Mouse (Mus musculus) right cerebral cortex, postnatal 36 days (tissue): Measurements from ENCODE around the gene Ifngr1.
"Not testable (repeated sequence)": the region's sequence is repeated elsewhere in the genome, so short reads cannot be mapped to it uniquely, and the experiment has no call there.

ENCODE experiments used
- DNase-seq, 2 experiments: peaks; one replicate each; pipeline ENCODE4 v3.0.0; 2022; ENCODE audit warnings: low spot score in 2 of 2, mixed read lengths in 1 of 2

Gene Ifngr1

GRCm38 (mm10) chr10:19587281-19587680 is 4.5 kb upstream of the Ifngr1 start:
- DNase-seq, result no peak

- DNase-seq, result no peak
Observed at GRCm38 (mm10) chr10:19589626-19590025, 2.1 kb upstream of the Ifngr1 start.

- DNase-seq, result no peak
Observed at GRCm38 (mm10) chr10:19591286-19591640, 486 bp upstream of the Ifngr1 start.

GRCm38 (mm10) chr10:19592556-19592955 is 807 bp downstream of the Ifngr1 start:
- no peak for DNase-seq

GRCm38 (mm10) chr10:19593296-19593695 is 1.5 kb downstream of the Ifngr1 start:
- DNase-seq, result no peak

- DNase-seq, result no peak
Observed at GRCm38 (mm10) chr10:19594201-19594905, 2.6 kb downstream of the Ifngr1 start.

GRCm38 (mm10) chr10:19596866-19597265 is 5.1 kb downstream of the Ifngr1 start:
- DNase-seq, result no peak

- no peak for DNase-seq
Observed at GRCm38 (mm10) chr10:19598091-19598490, 6.3 kb downstream of the Ifngr1 start.

GRCm38 (mm10) chr10:19599331-19600092 is 7.8 kb downstream of the Ifngr1 start:
- DNase-seq, result no peak

- no peak for DNase-seq
Observed at GRCm38 (mm10) chr10:19600093-19600420, 8.3 kb downstream of the Ifngr1 start.

- not testable (repeated sequence) for DNase-seq
Observed at GRCm38 (mm10) chr10:19601502-19601901, 9.8 kb downstream of the Ifngr1 start.

- DNase-seq, result no peak
Observed at GRCm38 (mm10) chr10:19603231-19603630, 11.5 kb downstream of the Ifngr1 start.

GRCm38 (mm10) chr10:19609125-19609524 is 17.4 kb downstream of the Ifngr1 start:
- no peak for DNase-seq

- DNase-seq, result no peak
Observed at GRCm38 (mm10) chr10:19611616-19612015, 19.9 kb downstream of the Ifngr1 start.

GRCm38 (mm10) chr10:19613111-19613753 is 21.5 kb downstream of the Ifngr1 start:
- DNase-seq, result no peak

GRCm38 (mm10) chr10:19619736-19620135 is 28.0 kb downstream of the Ifngr1 start:
- DNase-seq, result no peak

GRCm38 (mm10) chr10:19621408-19622048 is 29.8 kb downstream of the Ifngr1 start, which contains the start of gene Il22ra2:
Il22ra2 (plus strand) TSS chr10:19621998.
- no peak for DNase-seq

GRCm38 (mm10) chr10:19624617-19625016 is 32.9 kb downstream of the Ifngr1 start:
- DNase-seq, result no peak

GRCm38 (mm10) chr10:19627342-19627741 is 35.6 kb downstream of the Ifngr1 start:
- DNase-seq, result no peak

- DNase-seq, result no peak
Observed at GRCm38 (mm10) chr10:19627748-19628147, 36.0 kb downstream of the Ifngr1 start.

- no peak for DNase-seq
Observed at GRCm38 (mm10) chr10:19631616-19632195, 40.0 kb downstream of the Ifngr1 start.

GRCm38 (mm10) chr10:19638851-19639250 is 47.1 kb downstream of the Ifngr1 start:
- no peak for DNase-seq
